Mouse (Mus musculus) midbrain, embryonic 15.5 days (tissue): ENCODE results near the gene Tdrd5. TPM values are rescaled to one million over a fixed set of nuclear protein-coding genes. Genes with fewer than 3 reads are reported as not detected.
A peak's percentile ranks its signal among the peaks of the same experiment; 100 is the strongest.
"Not testable (repeated sequence)": the region's sequence is repeated elsewhere in the genome, so short reads cannot be mapped to it uniquely, and the experiment has no call there.

Experiments
- ATAC-seq: fragments of 200-750 bp; cut with Nextera tagmentation; replicated peaks from 2 replicates; pipeline ENCODE4 v1.8.0; 2017; ENCODE audit warnings: moderate TSS enrichment
- H3K27ac ChIP-seq: fragments of 300-500 bp; sonication (generic); 2 replicates; pipeline ENCODE4 v1.5.1; 2015; ENCODE audit warnings: mild to moderate bottlenecking, inconsistent platforms
- H3K27me3 ChIP-seq: fragments of 300-500 bp; sonication (generic); replicated peaks from 2 replicates; pipeline ENCODE4 v1.6.1; 2015; ENCODE audit warnings: inconsistent platforms
- H3K36me3 ChIP-seq: fragments of 300-500 bp; sonication (generic); replicated peaks from 2 replicates; pipeline ENCODE4 v1.6.1; 2015; ENCODE audit warnings: inconsistent platforms
- H3K4me1 ChIP-seq: fragments of 300-500 bp; sonication (generic); 2 replicates; pipeline ENCODE4 v1.6.1; 2015; ENCODE audit warnings: inconsistent platforms
- H3K4me2 ChIP-seq: fragments of 300-500 bp; sonication (generic); 2 replicates; pipeline ENCODE4 v1.6.1; 2015; ENCODE audit warnings: inconsistent platforms, mild to moderate bottlenecking, moderate library complexity
- H3K4me3 ChIP-seq: fragments of 300-500 bp; sonication (generic); 2 replicates; pipeline ENCODE4 v1.5.1; 2015; ENCODE audit warnings: mild to moderate bottlenecking, inconsistent platforms
- H3K9ac ChIP-seq: fragments of 300-500 bp; sonication (generic); 2 replicates; pipeline ENCODE4 v1.6.1; 2015; ENCODE audit warnings: mild to moderate bottlenecking, inconsistent platforms
- H3K9me3 ChIP-seq: fragments of 300-500 bp; sonication (generic); 2 replicates; pipeline ENCODE4 v1.6.1; 2016; ENCODE audit warnings: inconsistent platforms
- WGBS: fragments of 180-500 bp; shearing (Covaris S2); methylation state at CpG from one replicate; pipeline ENCODE4 v1.1.7; 2015; ENCODE audit warnings: mixed read lengths; 5-methylcytosine and 5-hydroxymethylcytosine counted together
- polyA plus RNA-seq: library from polyadenylated mRNA; unstranded; fragments of >200 nt; fragmentation: Nextera tagmentation; extraction: Ambion mirVana; gene quantifications from 2 replicates; pipeline ENCODE4 v1.2.1, GENCODE M21; 2015

The Tdrd5 gene
- polyA plus RNA-seq, result 0.97 and 1.1 TPM in 2 replicates

DNA sequence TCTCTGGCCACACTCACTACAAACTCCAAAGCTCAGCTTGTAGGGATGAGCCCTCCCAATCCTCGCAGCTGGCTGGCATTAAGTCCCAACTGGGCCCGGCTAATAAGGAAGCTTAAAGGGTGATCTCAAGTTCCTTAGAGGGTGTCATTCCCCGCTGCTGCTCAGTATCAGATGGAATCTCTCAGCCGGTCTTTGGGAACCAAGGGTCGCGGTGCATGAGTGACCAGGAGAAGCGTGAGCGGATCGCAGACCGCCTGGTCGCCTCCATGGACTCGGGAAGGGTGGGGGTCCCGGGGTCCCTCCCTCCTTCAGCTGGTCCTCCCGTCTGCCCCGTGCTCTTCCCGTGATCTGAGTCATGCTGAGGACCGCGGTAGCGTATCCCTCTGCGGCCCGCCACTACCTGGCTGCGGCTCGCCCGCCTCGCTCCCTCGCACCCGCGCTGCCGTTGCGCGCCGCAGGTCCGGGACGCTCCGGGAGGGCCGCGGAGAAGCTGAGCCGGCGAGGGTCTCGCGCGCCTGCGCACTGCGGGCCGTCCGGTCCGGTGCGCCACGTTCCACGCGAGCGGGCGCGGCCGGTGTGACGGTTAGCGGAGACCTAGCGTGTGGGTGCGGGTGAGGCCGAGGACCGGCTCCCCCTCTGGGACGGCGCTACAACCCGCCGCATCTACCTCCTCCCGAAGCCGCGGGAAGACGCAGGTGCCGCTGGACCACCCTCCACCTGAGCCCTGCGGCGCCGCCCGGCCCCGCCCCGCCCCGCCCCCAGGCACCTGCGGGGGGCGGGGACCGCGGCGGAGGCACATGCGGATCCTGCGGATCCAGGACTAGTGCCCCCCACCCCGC, at the start of gene Tdrd5:
Gene Tdrd5 (minus strand): TSS at position 754 of the 839 bp plus-strand sequence.
- Histone ChIP-seq H3K36me3 (no peaks in the 10 kb centered on the region), H3K9ac (peak within 1 kb of the TSS; percentile 64), H3K4me1 (peaks cover 5% of the 10 kb centered on the region; the same call in 1 of the 2 replicates), H3K27me3 (peaks cover 34% of the 10 kb centered on the region), H3K27ac (no peak within 1 kb of the TSS), H3K9me3 (no peaks in the 10 kb centered on the region), H3K4me3 (peak within 1 kb of the TSS; percentile 81), H3K4me2 (peak within 1 kb of the TSS; percentile 98)
- WGBS, result under 1% methylated on average over 85 of the region's 85 CpGs
- peak; percentile 89 for ATAC-seq

- H3K36me3 ChIP-seq, result no peaks in the 10 kb centered on the region
- H3K4me2 ChIP-seq, result no peak overlapping the region
- no peak for ATAC-seq
- H3K9ac ChIP-seq, result no peak overlapping the region
- H3K27ac ChIP-seq, result no peak overlapping the region
- WGBS, result 91% methylated on average over 2 of the region's 2 CpGs
- H3K9me3 ChIP-seq, result no peaks in the 10 kb centered on the region
- H3K4me1 ChIP-seq, result no peaks in the 10 kb centered on the region
- no peaks in the 10 kb centered on the region for H3K27me3 ChIP-seq
- no peak overlapping the region for H3K4me3 ChIP-seq
These were observed 49.0 kb upstream of the Tdrd5 start for GRCm38 (mm10) chr1:156352466-156352865.

- H3K4me2 ChIP-seq, result no peak overlapping the region
- no peak overlapping the region for H3K27ac ChIP-seq
- no peak overlapping the region for H3K4me3 ChIP-seq
- ATAC-seq, result no peak
- no peaks in the 10 kb centered on the region for H3K4me1 ChIP-seq
- no peaks in the 10 kb centered on the region for H3K9me3 ChIP-seq
- H3K36me3 ChIP-seq, result no peaks in the 10 kb centered on the region
- 89% methylated on average over 4 of the region's 4 CpGs for WGBS
- H3K9ac ChIP-seq, result no peak overlapping the region
- H3K27me3 ChIP-seq, result no peaks in the 10 kb centered on the region
These were observed 47.0 kb upstream of the Tdrd5 start for GRCm38 (mm10) chr1:156350441-156350840.

GRCm38 (mm10) chr1:156349031-156349430, 45.6 kb upstream of the Tdrd5 start:
- H3K9me3 ChIP-seq, result no peaks in the 10 kb centered on the region
- no peak overlapping the region for H3K4me2 ChIP-seq
- WGBS, result 77% methylated on average over 4 of the region's 4 CpGs
- no peak overlapping the region for H3K9ac ChIP-seq
- H3K27me3 ChIP-seq, result no peaks in the 10 kb centered on the region
- H3K36me3 ChIP-seq, result no peaks in the 10 kb centered on the region
- no peak overlapping the region for H3K4me3 ChIP-seq
- no peaks in the 10 kb centered on the region for H3K4me1 ChIP-seq
- no peak for ATAC-seq
- H3K27ac ChIP-seq, result no peak overlapping the region

DNA sequence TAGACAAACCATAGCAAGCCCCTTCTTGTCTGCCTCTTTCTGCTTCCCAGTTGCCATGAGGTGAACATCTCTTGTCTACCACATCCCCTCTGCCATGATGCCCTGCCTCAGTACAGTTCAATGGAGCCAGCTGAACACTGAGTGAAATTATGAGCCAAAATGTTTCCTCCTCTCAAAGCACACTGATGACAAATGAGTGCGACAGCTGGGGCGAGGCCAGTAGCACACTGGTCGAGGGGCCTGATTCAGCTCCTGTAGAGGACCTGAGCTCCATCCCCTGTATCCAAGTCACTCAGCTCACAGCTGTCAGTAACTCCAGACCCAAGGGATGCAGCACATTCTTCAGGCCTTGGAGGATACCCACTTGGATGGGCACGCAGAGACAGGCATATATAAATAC, 42.2 kb upstream of the Tdrd5 start:
- no peaks in the 10 kb centered on the region for H3K27me3 ChIP-seq
- no peak overlapping the region for H3K4me3 ChIP-seq
- no peak overlapping the region for H3K4me2 ChIP-seq
- ATAC-seq, result no peak
- WGBS, result 94% methylated on average over 4 of the region's 4 CpGs
- no peaks in the 10 kb centered on the region for H3K4me1 ChIP-seq
- H3K27ac ChIP-seq, result no peak overlapping the region
- no peaks in the 10 kb centered on the region for H3K36me3 ChIP-seq
- H3K9ac ChIP-seq, result no peak overlapping the region
- H3K9me3 ChIP-seq, result no peaks in the 10 kb centered on the region

DNA sequence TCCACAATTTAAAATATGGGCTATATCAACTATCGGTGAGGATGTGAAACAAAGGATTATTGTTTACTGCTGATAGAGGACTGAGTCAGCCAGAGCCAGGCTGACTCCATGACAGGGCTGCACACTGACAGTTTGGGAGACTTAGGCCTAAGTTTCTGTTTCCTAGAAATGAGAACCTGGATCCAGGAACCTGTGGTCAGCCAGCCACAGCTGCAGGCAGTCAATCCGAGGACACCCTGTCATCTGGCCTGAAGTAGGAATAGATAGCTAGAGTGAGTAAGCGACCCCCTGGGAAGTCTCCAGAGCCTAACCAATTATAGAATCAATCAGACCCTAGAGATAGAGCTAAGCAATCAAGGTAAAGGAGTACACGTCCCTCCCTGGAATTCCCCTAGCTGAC, 41.0 kb upstream of the Tdrd5 start:
- no peak overlapping the region for H3K27ac ChIP-seq
- no peak overlapping the region for H3K4me2 ChIP-seq
- H3K4me1 ChIP-seq, result no peaks in the 10 kb centered on the region
- H3K9me3 ChIP-seq, result no peaks in the 10 kb centered on the region
- H3K9ac ChIP-seq, result no peak overlapping the region
- no peaks in the 10 kb centered on the region for H3K27me3 ChIP-seq
- WGBS, result 79% methylated on average over 4 of the region's 4 CpGs
- no peak overlapping the region for H3K4me3 ChIP-seq
- ATAC-seq, result no peak
- no peaks in the 10 kb centered on the region for H3K36me3 ChIP-seq

GRCm38 (mm10) chr1:156340847-156341246, 37.4 kb upstream of the Tdrd5 start:
- WGBS, result 83% methylated on average over 4 of the region's 4 CpGs
- Histone ChIP-seq H3K4me1 (no peaks in the 10 kb centered on the region), H3K27ac (no peak overlapping the region), H3K9ac (no peak overlapping the region), H3K4me2 (no peak overlapping the region), H3K27me3 (no peaks in the 10 kb centered on the region), H3K9me3 (no peaks in the 10 kb centered on the region), H3K4me3 (no peak overlapping the region), H3K36me3 (no peaks in the 10 kb centered on the region)
- no peak for ATAC-seq

GRCm38 (mm10) chr1:156323126-156323525, 19.7 kb upstream of the Tdrd5 start:
- Histone ChIP-seq H3K9me3 (no peaks in the 10 kb centered on the region), H3K27ac (no peak overlapping the region), H3K36me3 (no peaks in the 10 kb centered on the region), H3K27me3 (no peaks in the 10 kb centered on the region), H3K9ac (no peak overlapping the region), H3K4me3 (no peak overlapping the region), H3K4me1 (no peaks in the 10 kb centered on the region), H3K4me2 (no peak overlapping the region)
- 89% methylated on average over 9 of the region's 9 CpGs for WGBS
- ATAC-seq, result no peak

- WGBS, result 5% methylated on average over 29 of the region's 29 CpGs
- no peak for ATAC-seq
- Histone ChIP-seq H3K27me3 (peaks cover 27% of the 10 kb centered on the region), H3K27ac (no peak within 1 kb of the TSS), H3K36me3 (no peaks in the 10 kb centered on the region), H3K9me3 (no peaks in the 10 kb centered on the region), H3K4me3 (peak within 1 kb of the TSS; percentile 22), H3K4me1 (peaks cover 5% of the 10 kb centered on the region; the same call in 1 of the 2 replicates), H3K4me2 (peak within 1 kb of the TSS; percentile 40), H3K9ac (no peak within 1 kb of the TSS)
These were observed 7.2 kb upstream of the Tdrd5 start, which contains the start of gene Nphs2 for GRCm38 (mm10) chr1:156310630-156311029. Gene Nphs2, plus strand, starts transcription at chr1:156310727.

- Histone ChIP-seq H3K9me3 (no peaks in the 10 kb centered on the region), H3K36me3 (no peaks in the 10 kb centered on the region), H3K27ac (no peak overlapping the region), H3K9ac (no peak overlapping the region), H3K4me2 (no peak overlapping the region), H3K4me3 (no peak overlapping the region), H3K27me3 (peaks cover 44% of the 10 kb centered on the region), H3K4me1 (peaks cover 9% of the 10 kb centered on the region)
- no peak for ATAC-seq
- WGBS, result 70% methylated on average over 1 of the region's 1 CpGs
These were observed 5.1 kb upstream of the Tdrd5 start for GRCm38 (mm10) chr1:156308595-156308994.

DNA sequence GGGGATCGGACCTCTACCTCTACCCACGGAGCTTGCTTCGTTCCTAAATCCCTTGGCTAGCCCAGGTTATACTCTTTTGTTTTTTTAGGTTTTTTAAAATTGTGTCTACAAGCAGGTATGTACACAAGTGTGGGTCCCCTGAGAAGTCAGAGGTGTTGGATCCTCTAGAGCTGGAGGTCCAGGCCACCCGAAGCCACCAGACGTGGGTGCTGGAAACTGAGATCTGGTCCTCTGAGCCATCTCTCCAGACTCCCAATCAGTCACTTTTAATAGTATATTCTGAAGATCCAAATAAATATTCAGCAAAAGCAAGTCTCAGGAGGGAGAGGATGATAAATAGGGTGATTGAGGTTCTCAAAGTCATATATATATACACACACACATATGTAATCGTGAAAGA, 13.4 kb downstream of the Tdrd5 start:
- no peaks in the 10 kb centered on the region for H3K9me3 ChIP-seq
- H3K4me2 ChIP-seq, result no peak overlapping the region
- no peaks in the 10 kb centered on the region for H3K4me1 ChIP-seq
- ATAC-seq, result no peak
- H3K27ac ChIP-seq, result no peak overlapping the region
- no peak overlapping the region for H3K4me3 ChIP-seq
- no peak overlapping the region for H3K9ac ChIP-seq
- 95% methylated on average over 6 of the region's 6 CpGs for WGBS
- no peaks in the 10 kb centered on the region for H3K27me3 ChIP-seq
- no peaks in the 10 kb centered on the region for H3K36me3 ChIP-seq

- not testable (repeated sequence) for H3K36me3 ChIP-seq, H3K4me1 ChIP-seq, H3K27me3 ChIP-seq, H3K4me2 ChIP-seq, H3K4me3 ChIP-seq, H3K9ac ChIP-seq, H3K27ac ChIP-seq, ATAC-seq, H3K9me3 ChIP-seq
- WGBS, result 73% methylated on average over 10 of the region's 10 CpGs
These were observed 14.3 kb downstream of the Tdrd5 start for GRCm38 (mm10) chr1:156289222-156289587.
